Mouse (Mus musculus): Measurements from ENCODE around the gene Dnah7c. TPM values are rescaled to one million over a fixed set of nuclear protein-coding genes. Genes with fewer than 3 reads are reported as not detected.
A peak's percentile ranks its signal among the peaks of the same experiment; 100 is the strongest.

Gene Dnah7c
- polyA plus RNA-seq, 1 experiment from 2014 or later, result 0.05 TPM

DNA sequence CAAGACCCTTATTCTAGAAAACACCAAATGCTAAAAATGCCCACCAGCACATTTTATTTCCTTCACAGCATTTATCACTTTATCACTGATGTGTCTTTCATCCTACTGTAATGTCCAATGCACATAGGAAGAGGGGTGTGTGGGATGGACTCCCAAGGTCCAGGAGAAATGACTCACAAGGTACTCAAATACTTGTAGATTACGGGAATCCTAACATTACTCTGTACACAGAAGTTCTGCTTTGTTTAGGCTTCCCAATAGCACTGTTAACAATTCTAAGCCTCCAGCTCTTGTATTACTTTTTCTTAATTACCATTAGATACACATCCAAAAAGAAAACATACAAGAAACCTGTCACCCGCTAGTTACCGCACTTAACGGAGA, 426.8 kb downstream of the Dnah7c start:
- DNase-seq (ENCODE audit: low spot score), result no peak
- peak overlapping the region; percentile 96 for H3K4me3 ChIP-seq
- no peaks in the 10 kb centered on the region for H3K36me3 ChIP-seq
- peaks cover 30% of the 10 kb centered on the region for H3K4me1 ChIP-seq
- whole genome bisulfite sequencing, result 2% methylated on average over 4 of the region's 4 CpGs
- no peaks in the 10 kb centered on the region for H3K9me3 ChIP-seq (replicated peaks)
- peak overlapping the region; percentile 100 for H3K27ac ChIP-seq
- no peaks in the 10 kb centered on the region for H3K27me3 ChIP-seq (ENCODE audit: low read depth, poor library complexity, severe bottlenecking)

DNA sequence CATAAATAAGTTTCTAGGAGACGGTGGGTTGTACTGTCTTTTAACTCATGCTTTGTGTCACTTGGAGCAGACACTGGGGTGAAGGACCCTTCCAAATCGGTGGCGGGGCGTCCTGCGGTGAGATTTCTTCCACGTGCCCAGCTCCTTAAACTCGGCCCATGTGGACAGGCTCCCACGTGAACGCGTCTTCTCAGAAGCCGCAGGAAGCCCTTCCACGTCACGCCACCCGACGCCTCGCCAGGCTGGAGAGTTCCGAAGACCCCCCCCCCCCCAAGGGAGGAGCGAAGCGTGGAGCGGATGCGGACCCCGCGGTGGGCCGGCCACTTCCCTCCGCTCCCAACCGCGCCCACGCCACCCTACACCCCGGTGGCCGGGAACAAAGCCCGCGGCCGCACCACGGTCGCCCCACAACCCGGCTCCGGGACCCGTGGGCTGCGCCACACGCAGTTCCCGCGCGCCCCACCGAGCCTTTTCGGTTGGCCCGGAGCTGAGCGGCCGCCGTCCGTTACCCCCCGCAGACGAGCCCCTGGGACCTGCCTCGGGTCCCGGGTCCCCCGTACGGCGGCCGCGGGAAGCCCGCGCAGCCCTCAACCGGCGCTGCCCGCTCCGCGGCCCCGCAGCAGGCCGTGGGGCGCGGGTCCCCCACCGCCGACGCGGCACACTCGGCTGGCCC, 427.3 kb downstream of the Dnah7c start:
- no peaks in the 10 kb centered on the region for H3K9me3 ChIP-seq (replicated peaks)
- H3K27ac ChIP-seq, result peak overlapping the region; percentile 100
- peak; percentile 82 for DNase-seq (ENCODE audit: low spot score)
- H3K4me3 ChIP-seq, result peak overlapping the region; percentile 96
- H3K4me1 ChIP-seq, result peaks cover 30% of the 10 kb centered on the region
- H3K27me3 ChIP-seq (ENCODE audit: low read depth, poor library complexity, severe bottlenecking), result no peaks in the 10 kb centered on the region
- no peaks in the 10 kb centered on the region for H3K36me3 ChIP-seq
- under 1% methylated on average over 74 of the region's 75 CpGs for WGBS

DNA sequence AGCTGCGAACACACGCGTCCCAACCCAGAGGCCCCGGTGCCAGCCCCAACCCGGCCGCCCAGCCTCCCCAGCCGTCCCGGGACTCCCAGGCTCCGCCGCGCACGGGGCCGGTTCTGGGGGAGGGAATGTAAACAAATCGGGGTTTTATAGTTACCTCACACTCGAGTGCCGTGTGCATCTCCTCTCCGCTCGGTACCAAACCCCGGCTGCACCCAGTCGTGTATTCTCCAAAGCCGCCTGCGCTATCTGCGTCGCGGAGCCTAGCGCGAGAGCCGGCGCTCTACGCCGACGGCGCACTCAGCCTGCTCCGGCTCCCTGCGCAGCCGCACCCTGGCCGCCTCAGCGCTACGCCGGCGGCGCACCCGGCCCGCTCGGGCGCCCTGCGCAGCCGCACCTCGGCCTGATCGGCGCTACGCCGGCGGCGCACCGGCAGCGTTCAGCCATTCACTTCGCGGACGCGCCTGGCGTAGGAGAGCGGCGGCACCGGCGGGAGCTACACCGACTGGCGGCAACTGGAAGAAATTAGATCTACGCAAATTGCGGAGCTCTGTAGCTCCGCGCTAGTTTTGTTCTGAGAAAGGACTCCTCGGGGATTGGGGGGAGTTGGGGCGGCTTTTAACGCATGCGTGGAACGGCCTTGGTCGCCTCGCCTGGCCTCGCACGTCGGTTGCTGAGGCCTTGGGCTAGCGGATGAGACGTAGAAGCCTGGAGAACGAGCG, 428.1 kb downstream of the Dnah7c start:
- under 1% methylated on average over 86 of the region's 86 CpGs for WGBS
- Histone ChIP-seq H3K4me3 (peak overlapping the region; percentile 96), H3K27me3 (ENCODE audit: low read depth, poor library complexity, severe bottlenecking) (no peaks in the 10 kb centered on the region), H3K27ac (peak overlapping the region; percentile 100), H3K36me3 (no peaks in the 10 kb centered on the region), H3K4me1 (peaks cover 30% of the 10 kb centered on the region), H3K9me3 (replicated peaks) (no peaks in the 10 kb centered on the region)
- DNase-seq (ENCODE audit: low spot score), result peak; percentile 96

DNA sequence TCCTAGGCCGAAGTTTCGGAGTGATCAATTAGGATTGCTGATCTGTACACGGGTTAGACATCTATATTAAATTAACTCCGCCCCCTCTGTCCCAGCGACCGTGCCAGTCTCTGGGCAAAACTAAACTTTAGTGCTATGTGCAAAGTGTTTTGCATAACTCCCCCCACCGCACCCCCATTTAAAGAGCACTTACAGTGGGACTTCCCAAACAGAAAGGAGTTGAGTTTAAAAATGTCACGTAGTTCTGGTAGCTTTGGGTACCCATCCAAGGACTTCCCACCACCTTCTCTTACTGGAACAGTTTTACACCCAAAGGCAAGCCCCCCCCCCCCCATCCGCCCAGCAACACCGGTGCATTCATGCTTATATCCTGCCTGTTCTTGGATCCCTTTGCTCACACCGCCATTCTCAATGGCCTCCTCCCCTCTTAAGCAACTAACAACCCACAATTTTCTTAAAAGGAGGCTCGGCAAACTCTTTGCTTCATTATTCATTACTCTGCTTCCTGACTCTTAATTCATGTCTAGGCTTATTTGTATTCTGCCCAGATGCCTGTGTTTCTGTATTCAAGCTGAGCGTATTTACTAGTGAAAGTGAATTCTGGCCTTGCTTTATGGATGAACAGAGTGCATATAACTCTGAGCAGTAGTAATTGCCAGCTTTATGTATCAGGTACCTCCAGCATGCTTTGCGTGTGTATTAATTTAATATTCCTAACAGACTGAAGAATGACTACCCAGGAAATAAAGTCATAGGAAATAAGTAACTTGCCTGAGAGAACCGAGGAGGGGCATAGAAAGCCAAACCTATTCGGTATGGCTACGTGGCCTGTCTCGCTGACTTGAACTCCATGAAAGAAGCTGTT, 428.9 kb downstream of the Dnah7c start:
- H3K27me3 ChIP-seq (ENCODE audit: low read depth, poor library complexity, severe bottlenecking), result no peaks in the 10 kb centered on the region
- peak overlapping the region; percentile 100 for H3K27ac ChIP-seq
- no peaks in the 10 kb centered on the region for H3K36me3 ChIP-seq
- H3K4me1 ChIP-seq, result peaks cover 30% of the 10 kb centered on the region
- WGBS, result 31% methylated on average over 18 of the region's 18 CpGs
- peak overlapping the region; percentile 96 for H3K4me3 ChIP-seq
- no peak for DNase-seq (ENCODE audit: low spot score)
- H3K9me3 ChIP-seq (replicated peaks), result no peaks in the 10 kb centered on the region

DNA sequence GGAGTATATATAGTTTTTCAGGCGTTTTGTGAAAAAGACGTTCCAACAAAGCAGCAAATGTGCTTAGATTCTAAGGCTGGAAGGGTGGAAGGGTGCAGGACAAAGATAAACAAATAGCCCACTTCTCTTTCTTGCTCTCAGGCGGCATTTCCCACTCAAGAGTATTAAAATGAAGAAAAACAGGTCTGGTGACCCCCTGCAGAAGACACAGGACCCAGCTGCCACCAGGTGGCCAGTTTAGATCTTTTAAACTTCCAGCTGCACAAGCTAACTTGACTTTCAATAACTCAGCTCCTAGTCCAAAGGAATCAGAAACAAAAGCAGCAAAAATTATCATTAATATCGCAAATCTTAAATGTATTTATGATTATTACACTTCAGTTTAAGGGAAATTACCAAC, 431.1 kb downstream of the Dnah7c start:
- Histone ChIP-seq H3K4me3 (no peak overlapping the region), H3K9me3 (replicated peaks) (no peaks in the 10 kb centered on the region), H3K27me3 (ENCODE audit: low read depth, poor library complexity, severe bottlenecking) (no peaks in the 10 kb centered on the region), H3K27ac (no peak overlapping the region), H3K36me3 (no peaks in the 10 kb centered on the region), H3K4me1 (peaks cover 13% of the 10 kb centered on the region)
- DNase-seq (ENCODE audit: low spot score), result no peak
- 55% methylated on average over 4 of the region's 4 CpGs for WGBS

Measured in limb, embryonic 10.5 days (tissue).